Mouse (Mus musculus): ENCODE data around the gene Mpdu1. TPM values are rescaled to one million over a fixed set of nuclear protein-coding genes. Genes with fewer than 3 reads are reported as not detected.
A peak's percentile ranks its signal among the peaks of the same experiment; 100 is the strongest.
"Not testable (repeated sequence)": the region's sequence is repeated elsewhere in the genome, so short reads cannot be mapped to it uniquely, and the experiment has no call there.

Gene Mpdu1
- polyA plus RNA-seq, 1 experiment from 2014 or later: 90.4 TPM

DNA sequence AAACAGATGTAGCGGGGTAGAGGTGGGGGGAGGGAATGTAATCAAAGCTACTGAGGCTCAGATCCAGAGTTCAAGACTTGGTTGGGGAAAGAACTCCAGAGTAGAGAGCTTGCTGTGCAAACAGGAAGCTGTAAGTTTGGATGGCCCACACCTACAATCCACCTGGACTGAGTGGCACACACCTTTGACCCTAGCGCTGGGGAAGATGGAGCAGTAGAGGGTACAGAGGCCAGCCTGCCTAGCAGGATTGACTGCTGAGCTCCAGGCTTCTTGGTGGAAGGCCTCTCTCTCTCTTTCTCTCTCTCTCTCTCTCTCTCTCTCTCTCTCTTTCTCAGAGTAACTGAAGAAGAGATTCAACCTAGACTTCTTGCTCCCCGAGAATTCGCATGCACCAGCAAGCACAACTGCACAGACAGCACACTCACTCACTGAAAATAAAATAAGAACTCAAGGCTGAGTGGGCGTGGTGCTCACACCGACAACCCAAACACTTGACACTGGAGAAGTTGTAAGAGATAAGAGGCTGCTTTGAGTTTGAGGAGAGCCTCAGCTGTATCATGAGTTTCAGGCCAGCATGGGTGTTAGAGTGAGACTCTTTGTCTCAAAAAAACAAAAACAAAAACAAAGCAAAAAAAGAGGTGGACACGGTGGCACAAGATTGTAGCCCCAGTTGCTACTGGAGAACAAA, 41.9 kb downstream of the Mpdu1 start:
- H3K27ac ChIP-seq (ENCODE audit: low read length): no peak overlapping the region
- H3K36me3 ChIP-seq (ENCODE audit: control insufficient read depth, insufficient read depth): no peaks in the 10 kb centered on the region
- H3K4me3 ChIP-seq (replicated peaks; ENCODE audit: low read length): no peak overlapping the region
- H3K27me3 ChIP-seq (replicated peaks; ENCODE audit: control insufficient read depth, insufficient read depth, low read length): no peaks in the 10 kb centered on the region
- H3K4me1 ChIP-seq (replicated peaks; ENCODE audit: control insufficient read depth, insufficient read depth, low read length): peaks cover 16% of the 10 kb centered on the region
- no peak overlapping the region for H3K9ac ChIP-seq (replicated peaks; ENCODE audit: low read depth, low read length)
- H3K9me3 ChIP-seq (ENCODE audit: control insufficient read depth, low read length): no peaks in the 10 kb centered on the region
- 85% methylated on average over 7 of the region's 7 CpGs for WGBS
- no peak for ATAC-seq
- no peak overlapping the region for H3K4me2 ChIP-seq (ENCODE audit: low read length)

DNA sequence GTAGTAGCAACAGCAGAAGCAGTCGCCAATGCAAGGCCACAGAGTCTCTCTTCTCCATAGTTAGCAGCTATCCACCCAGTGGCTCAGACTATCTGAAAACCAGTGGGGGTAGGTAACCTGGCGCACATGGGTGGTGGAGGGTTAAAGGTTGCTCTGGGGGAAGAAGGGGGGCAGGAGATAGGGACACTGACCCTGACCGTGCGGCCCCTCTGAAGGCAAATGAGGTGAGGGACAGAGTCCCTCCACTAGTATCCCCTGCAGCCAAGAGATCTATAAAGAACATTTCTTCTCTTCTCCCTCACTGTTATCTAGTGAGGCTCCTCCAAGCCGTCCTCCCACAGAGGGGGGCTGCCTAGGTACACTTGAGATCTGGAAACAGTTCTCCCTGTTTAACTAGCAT, 44.6 kb downstream of the Mpdu1 start, which contains the start of gene Shbg:
Gene Shbg (minus strand): TSS at position 101 of the 400 bp plus-strand sequence.
- H3K9me3 ChIP-seq (ENCODE audit: control insufficient read depth, low read length): no peaks in the 10 kb centered on the region
- ATAC-seq: no peak
- H3K27ac ChIP-seq (ENCODE audit: low read length): no peak within 1 kb of the TSS
- H3K4me2 ChIP-seq (ENCODE audit: low read length): no peak within 1 kb of the TSS
- peaks cover 15% of the 10 kb centered on the region for H3K4me1 ChIP-seq (replicated peaks; ENCODE audit: control insufficient read depth, insufficient read depth, low read length)
- H3K36me3 ChIP-seq (ENCODE audit: control insufficient read depth, insufficient read depth): no peaks in the 10 kb centered on the region
- H3K27me3 ChIP-seq (replicated peaks; ENCODE audit: control insufficient read depth, insufficient read depth, low read length): no peaks in the 10 kb centered on the region
- WGBS: 71% methylated on average over 5 of the region's 5 CpGs
- H3K4me3 ChIP-seq (replicated peaks; ENCODE audit: low read length): no peak within 1 kb of the TSS
- H3K9ac ChIP-seq (replicated peaks; ENCODE audit: low read depth, low read length): no peak within 1 kb of the TSS

DNA sequence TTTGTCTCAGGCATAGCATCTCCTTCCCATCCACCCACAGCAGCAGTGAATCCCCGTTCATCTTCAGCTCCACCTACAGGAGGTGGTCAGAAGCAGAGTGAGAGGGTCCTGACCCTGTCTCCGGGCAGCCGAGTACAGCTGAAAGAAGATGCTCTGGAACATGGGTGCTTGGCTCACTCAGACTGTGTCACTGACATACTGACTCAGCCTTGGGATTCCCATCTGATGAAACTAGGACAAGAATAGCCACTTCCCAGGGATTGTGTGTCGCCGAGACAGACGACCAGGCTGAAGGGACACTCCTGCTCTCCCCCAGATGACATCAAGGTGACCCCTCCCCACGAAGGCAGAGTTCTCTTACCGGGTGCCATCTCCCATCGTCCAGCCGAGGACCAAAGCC, 45.7 kb downstream of the Mpdu1 start:
- Histone ChIP-seq H3K36me3 (ENCODE audit: control insufficient read depth, insufficient read depth) (no peaks in the 10 kb centered on the region), H3K4me2 (ENCODE audit: low read length) (no peak overlapping the region), H3K9ac (replicated peaks; ENCODE audit: low read depth, low read length) (no peak overlapping the region), H3K4me1 (replicated peaks; ENCODE audit: control insufficient read depth, insufficient read depth, low read length) (peaks cover 6% of the 10 kb centered on the region), H3K9me3 (ENCODE audit: control insufficient read depth, low read length) (no peaks in the 10 kb centered on the region), H3K4me3 (replicated peaks; ENCODE audit: low read length) (no peak overlapping the region), H3K27me3 (replicated peaks; ENCODE audit: control insufficient read depth, insufficient read depth, low read length) (no peaks in the 10 kb centered on the region), H3K27ac (ENCODE audit: low read length) (no peak overlapping the region)
- ATAC-seq: no peak
- WGBS: 46% methylated on average over 10 of the region's 10 CpGs

DNA sequence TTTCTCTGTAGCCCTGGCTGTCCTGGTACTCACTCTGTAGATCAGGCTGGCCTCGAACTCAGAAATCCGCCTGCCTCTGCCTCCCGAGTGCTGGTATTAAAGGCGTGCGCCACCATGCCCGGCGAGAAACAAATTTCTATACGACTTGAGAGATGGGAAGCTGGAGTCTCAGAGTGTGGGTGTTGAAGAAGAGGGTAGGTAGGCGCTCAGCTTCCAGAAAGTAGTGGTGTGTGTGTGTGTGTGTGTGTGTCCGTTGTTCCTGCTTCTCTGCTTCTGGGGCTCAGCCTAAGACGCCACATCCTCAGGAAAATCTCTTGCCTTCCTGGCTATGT, 48.2 kb downstream of the Mpdu1 start:
- not testable (repeated sequence) for ATAC-seq; H3K4me2 ChIP-seq (ENCODE audit: low read length); H3K9me3 ChIP-seq (ENCODE audit: control insufficient read depth, low read length); H3K36me3 ChIP-seq (ENCODE audit: control insufficient read depth, insufficient read depth); H3K4me1 ChIP-seq (replicated peaks; ENCODE audit: control insufficient read depth, insufficient read depth, low read length); H3K9ac ChIP-seq (replicated peaks; ENCODE audit: low read depth, low read length); H3K27me3 ChIP-seq (replicated peaks; ENCODE audit: control insufficient read depth, insufficient read depth, low read length); H3K27ac ChIP-seq (ENCODE audit: low read length); H3K4me3 ChIP-seq (replicated peaks; ENCODE audit: low read length)
- 50% methylated on average over 11 of the region's 11 CpGs for WGBS

DNA sequence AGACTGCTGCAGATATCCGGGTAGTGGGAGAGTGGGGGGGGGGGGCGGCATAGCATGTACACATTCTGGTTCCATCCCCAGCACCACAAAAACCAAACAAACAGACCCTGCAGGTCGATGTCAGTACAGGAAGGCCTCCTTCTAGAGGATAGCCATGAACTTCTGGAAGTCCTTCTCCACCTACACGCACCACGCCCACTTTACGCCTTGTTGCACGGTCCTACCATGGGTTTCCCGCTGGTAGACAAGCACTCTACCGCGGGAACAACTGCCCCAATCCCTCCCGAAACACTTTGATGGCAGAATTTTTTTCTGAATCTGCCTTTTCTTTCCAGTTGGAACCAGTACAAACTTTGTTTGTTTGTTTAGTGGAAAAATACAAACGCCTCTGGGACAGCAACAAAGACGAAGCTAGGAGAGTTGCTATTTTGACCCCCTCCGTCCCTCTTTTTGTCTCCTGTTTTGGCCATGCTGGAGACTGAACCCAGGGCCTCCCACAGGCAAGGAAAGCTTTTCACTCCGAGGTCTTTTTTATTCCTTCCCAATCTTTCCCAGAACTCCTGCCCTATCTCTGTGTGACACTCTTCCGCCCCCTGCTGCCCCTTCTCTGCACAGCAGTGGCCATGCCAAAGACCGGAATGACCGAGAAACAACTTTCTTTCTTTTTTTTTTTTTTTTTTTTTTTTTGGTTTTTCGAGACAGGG, 48.7 kb downstream of the Mpdu1 start:
- H3K27ac ChIP-seq (ENCODE audit: low read length): no peak overlapping the region
- H3K4me3 ChIP-seq (replicated peaks; ENCODE audit: low read length): no peak overlapping the region
- H3K9me3 ChIP-seq (ENCODE audit: control insufficient read depth, low read length): no peaks in the 10 kb centered on the region
- peak; percentile 65; the same call in 1 of the 2 replicates for ATAC-seq
- H3K9ac ChIP-seq (replicated peaks; ENCODE audit: low read depth, low read length): no peak overlapping the region; the same call in 1 of the 2 replicates
- 8% methylated on average over 18 of the region's 19 CpGs for WGBS
- H3K4me1 ChIP-seq (replicated peaks; ENCODE audit: control insufficient read depth, insufficient read depth, low read length): peaks cover 4% of the 10 kb centered on the region; the same call in 1 of the 2 replicates
- H3K4me2 ChIP-seq (ENCODE audit: low read length): 0 out of 2 replicates have a peak overlapping the region, but pooled peaks have one; percentile 0
- no peaks in the 10 kb centered on the region for H3K36me3 ChIP-seq (ENCODE audit: control insufficient read depth, insufficient read depth)
- no peaks in the 10 kb centered on the region for H3K27me3 ChIP-seq (replicated peaks; ENCODE audit: control insufficient read depth, insufficient read depth, low read length)

DNA sequence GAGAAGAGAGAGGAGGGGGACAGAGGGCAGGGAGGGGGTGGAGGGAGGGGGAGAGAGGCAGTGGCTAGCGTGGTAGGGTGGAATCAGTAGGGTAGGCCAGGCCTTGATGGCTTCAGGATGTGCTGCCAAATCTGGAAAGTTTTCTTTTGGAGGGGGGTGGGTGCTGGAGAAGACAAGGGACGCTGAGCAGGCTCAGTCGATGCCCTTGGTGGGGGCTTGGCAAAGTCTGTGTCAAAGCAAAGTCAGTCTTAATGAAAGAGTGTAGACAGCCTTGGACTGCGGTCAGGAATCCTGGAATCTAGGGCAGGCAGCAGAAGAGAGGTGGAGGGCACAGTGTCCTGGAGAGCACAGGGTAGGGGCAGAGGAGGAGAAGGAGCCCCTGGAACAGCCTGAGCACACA, 51.5 kb downstream of the Mpdu1 start:
- H3K36me3 ChIP-seq (ENCODE audit: control insufficient read depth, insufficient read depth): no peaks in the 10 kb centered on the region
- no peak overlapping the region for H3K9ac ChIP-seq (replicated peaks; ENCODE audit: low read depth, low read length)
- no peaks in the 10 kb centered on the region for H3K27me3 ChIP-seq (replicated peaks; ENCODE audit: control insufficient read depth, insufficient read depth, low read length)
- no peak for ATAC-seq
- H3K4me2 ChIP-seq (ENCODE audit: low read length): no peak overlapping the region
- no peaks in the 10 kb centered on the region for H3K9me3 ChIP-seq (ENCODE audit: control insufficient read depth, low read length)
- WGBS: 71% methylated on average over 4 of the region's 4 CpGs
- peaks cover 9% of the 10 kb centered on the region; the same call in 1 of the 2 replicates for H3K4me1 ChIP-seq (replicated peaks; ENCODE audit: control insufficient read depth, insufficient read depth, low read length)
- no peak overlapping the region for H3K27ac ChIP-seq (ENCODE audit: low read length)
- no peak overlapping the region for H3K4me3 ChIP-seq (replicated peaks; ENCODE audit: low read length)

DNA sequence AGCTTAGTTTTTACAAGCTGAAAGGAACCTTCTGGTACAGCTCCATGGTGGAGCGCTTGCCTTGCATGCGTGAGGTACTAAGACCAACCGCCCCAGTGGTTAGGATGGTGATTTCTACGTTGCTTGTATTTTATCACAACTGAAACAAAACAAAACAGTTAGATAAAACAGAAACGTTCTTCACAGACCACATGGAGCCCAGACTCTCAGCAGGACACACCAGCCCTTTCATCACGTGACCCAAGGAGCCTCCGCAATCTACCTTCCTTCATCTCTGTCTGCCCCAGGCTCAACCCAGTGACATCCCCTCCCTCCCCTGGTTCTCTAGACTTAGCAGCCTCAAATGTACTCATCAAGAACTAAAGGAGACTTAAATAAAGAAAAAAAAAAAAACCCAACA, 53.0 kb downstream of the Mpdu1 start:
- H3K9me3 ChIP-seq (ENCODE audit: control insufficient read depth, low read length): no peaks in the 10 kb centered on the region
- 69% methylated on average over 7 of the region's 7 CpGs for WGBS

DNA sequence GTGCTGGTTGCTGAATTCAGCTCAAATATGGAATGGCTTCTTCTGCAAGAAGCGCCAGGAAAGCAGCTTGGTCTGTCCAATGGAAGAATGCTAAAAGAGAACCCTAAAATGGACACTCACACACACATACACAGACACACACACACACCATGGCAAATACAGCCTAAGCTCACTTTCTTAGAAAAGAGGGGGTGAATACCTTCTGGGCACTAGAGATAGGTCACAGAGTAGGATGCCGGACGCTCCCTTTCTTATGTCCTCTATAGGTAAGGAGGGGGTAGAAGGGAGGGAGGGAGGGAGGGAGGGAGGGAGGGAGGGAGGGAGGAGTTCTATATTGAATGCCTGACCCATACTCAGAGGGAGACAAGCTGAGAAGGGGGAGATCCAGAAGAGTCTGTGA, 53.9 kb downstream of the Mpdu1 start:
- H3K9ac ChIP-seq (replicated peaks; ENCODE audit: low read depth, low read length): no peak overlapping the region
- H3K36me3 ChIP-seq (ENCODE audit: control insufficient read depth, insufficient read depth): no peaks in the 10 kb centered on the region
- no peaks in the 10 kb centered on the region for H3K27me3 ChIP-seq (replicated peaks; ENCODE audit: control insufficient read depth, insufficient read depth, low read length)
- no peak overlapping the region for H3K4me2 ChIP-seq (ENCODE audit: low read length)
- WGBS: 87% methylated on average over 3 of the region's 3 CpGs
- no peak overlapping the region for H3K27ac ChIP-seq (ENCODE audit: low read length)
- peaks cover 17% of the 10 kb centered on the region for H3K4me1 ChIP-seq (replicated peaks; ENCODE audit: control insufficient read depth, insufficient read depth, low read length)
- H3K4me3 ChIP-seq (replicated peaks; ENCODE audit: low read length): no peak overlapping the region
- H3K9me3 ChIP-seq (ENCODE audit: control insufficient read depth, low read length): no peaks in the 10 kb centered on the region
- ATAC-seq: no peak

More for the DNA sequence above, 53.0 kb downstream of the Mpdu1 start:
- Histone ChIP-seq H3K36me3 (ENCODE audit: control insufficient read depth, insufficient read depth) (no peaks in the 10 kb centered on the region), H3K4me1 (replicated peaks; ENCODE audit: control insufficient read depth, insufficient read depth, low read length) (peaks cover 14% of the 10 kb centered on the region), H3K4me2 (ENCODE audit: low read length) (no peak overlapping the region), H3K27me3 (replicated peaks; ENCODE audit: control insufficient read depth, insufficient read depth, low read length) (no peaks in the 10 kb centered on the region), H3K9ac (replicated peaks; ENCODE audit: low read depth, low read length) (no peak overlapping the region), H3K4me3 (replicated peaks; ENCODE audit: low read length) (no peak overlapping the region), H3K27ac (ENCODE audit: low read length) (no peak overlapping the region)
- no peak for ATAC-seq

DNA sequence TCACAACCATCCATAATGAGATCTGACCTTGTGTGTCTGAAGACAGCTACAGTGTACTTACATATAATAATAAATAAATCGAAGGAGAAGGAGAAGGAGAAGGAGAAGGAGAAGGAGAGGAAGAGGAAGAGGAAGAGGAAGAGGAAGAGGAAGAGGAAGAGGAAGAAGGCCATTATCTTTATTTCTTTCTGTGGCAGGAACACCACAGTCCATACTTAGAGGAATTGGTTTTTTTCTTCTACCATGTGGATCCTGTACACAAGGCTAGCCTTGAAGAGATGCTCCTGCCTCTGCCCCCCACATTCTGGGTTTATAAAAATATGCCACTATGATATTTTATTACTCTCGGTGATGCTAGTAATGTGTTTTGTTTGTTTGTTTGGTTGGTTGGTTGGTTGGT, 55.6 kb downstream of the Mpdu1 start:
- WGBS: 99% methylated on average over 2 of the region's 2 CpGs
- Histone ChIP-seq H3K27ac (ENCODE audit: low read length) (no peak overlapping the region), H3K4me3 (replicated peaks; ENCODE audit: low read length) (no peak overlapping the region), H3K4me2 (ENCODE audit: low read length) (no peak overlapping the region), H3K36me3 (ENCODE audit: control insufficient read depth, insufficient read depth) (peaks cover 3% of the 10 kb centered on the region; the same call in 1 of the 2 replicates), H3K27me3 (replicated peaks; ENCODE audit: control insufficient read depth, insufficient read depth, low read length) (no peaks in the 10 kb centered on the region), H3K9ac (replicated peaks; ENCODE audit: low read depth, low read length) (no peak overlapping the region), H3K9me3 (ENCODE audit: control insufficient read depth, low read length) (no peaks in the 10 kb centered on the region), H3K4me1 (replicated peaks; ENCODE audit: control insufficient read depth, insufficient read depth, low read length) (peaks cover 17% of the 10 kb centered on the region)
- ATAC-seq: no peak
